Mouse (Mus musculus) thymus, adult 2 months (tissue): ENCODE results near the gene Kpna2.

ENCODE experiments used
- CTCF ChIP-seq: fragments of 200-500 bp; IDR thresholded peaks from 2 replicates; pipeline ENCODE4 v1.5.1; 2012; ENCODE audit warnings: mild to moderate bottlenecking, control low read depth, low read length, moderate library complexity, borderline replicate concordance; ENCODE audit not compliant: control insufficient read depth, poor library complexity, insufficient read depth; ENCODE audit errors: extremely low read depth
- POLR2A ChIP-seq: fragments of 200-500 bp; IDR thresholded peaks from 2 replicates; pipeline ENCODE4 v1.6.1; 2012; ENCODE audit warnings: mild to moderate bottlenecking, low read length, control low read depth, moderate library complexity; ENCODE audit not compliant: control insufficient read depth, poor library complexity, insufficient read depth; ENCODE audit errors: extremely low read depth

DNA sequence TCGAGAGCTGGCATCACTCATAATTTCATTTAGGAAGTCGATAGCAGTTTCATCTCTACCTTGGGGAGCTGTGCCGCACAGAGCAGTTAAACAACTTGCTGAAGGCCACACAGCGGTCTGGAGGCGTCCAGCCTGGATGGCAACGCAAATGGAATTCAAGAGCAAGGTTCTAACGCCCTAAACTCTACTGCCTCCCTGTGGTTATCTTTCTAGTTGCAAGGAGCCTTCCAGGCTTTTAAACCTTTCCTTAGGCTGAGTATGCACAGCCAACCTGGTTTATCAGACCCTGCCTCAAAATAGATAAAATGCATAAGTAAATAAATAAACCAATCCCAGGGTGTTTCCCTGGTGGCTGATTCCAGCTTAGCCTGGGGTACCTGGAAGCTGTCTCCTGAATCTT, 18.9 kb downstream of the Kpna2 start:
- TF ChIP-seq CTCF, result no peak
- TF ChIP-seq POLR2A, result no peak
